Mouse (Mus musculus) erythroblast, embryonic 14.5 days (primary cell): Measurements from ENCODE around the gene Ackr4.

ENCODE experiments used
- GATA1 ChIP-seq: IDR thresholded peaks from 2 replicates; pipeline ENCODE4 v1.6.1; 2012; ENCODE audit warnings: low read length, inconsistent platforms, mixed read lengths
- TAL1 ChIP-seq: IDR thresholded peaks from 3 replicates; pipeline ENCODE4 v1.6.1; 2012; ENCODE audit warnings: low read length, inconsistent platforms, mixed read lengths

DNA sequence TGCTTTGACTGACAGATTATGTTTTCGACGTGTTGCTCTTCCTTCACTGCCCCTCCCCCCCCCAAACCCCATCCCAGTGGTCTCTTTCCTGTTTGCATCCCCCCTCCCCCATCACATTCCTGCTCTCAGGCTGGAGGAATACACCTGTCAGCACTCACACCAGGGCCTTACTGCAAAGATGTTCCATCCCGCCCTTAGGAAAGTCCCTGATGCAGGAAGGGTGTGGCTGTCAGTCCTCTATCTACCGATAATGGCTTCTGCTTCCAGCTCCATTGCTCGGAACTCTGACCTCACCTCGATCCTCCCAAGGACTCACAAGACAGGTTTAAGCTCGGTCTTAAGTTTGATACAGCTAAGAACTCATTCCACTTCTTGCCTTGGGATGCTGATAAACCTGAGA, 19.9 kb upstream of the Ackr4 start:
- no peak for TF ChIP-seq GATA1
- TF ChIP-seq TAL1: no peak
